Mouse (Mus musculus): ENCODE measurements around the gene Igf2bp2. TPM values are rescaled to one million over a fixed set of nuclear protein-coding genes. Genes with fewer than 3 reads are reported as not detected.

Igf2bp2 gene
- polyA plus RNA-seq, 1 experiment from 2014 or later = 103 TPM

DNA sequence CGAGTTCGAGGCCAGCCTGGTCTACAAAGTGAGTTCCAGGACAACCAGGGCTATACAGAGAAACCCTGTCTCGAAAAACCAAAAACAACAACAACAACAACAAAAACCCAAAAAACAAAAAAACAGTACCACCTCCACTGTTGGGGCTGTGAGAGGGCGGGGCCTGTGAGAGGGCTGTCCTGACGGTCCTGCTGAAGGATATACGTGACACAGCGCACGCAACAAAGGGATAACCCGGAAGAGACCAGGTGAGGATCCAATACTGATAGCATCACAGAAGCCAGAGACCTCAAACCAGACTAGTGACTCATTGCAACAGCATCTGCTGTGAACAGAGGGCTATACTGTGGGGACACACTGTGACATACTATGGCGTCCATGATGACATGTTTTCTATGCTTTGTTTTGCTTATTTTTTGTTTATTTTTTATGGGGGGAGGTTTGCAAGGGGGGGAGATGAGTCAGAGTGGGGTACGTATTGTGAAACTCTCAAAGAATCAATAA is 10.1 kb downstream of the Igf2bp2 start:
- ATAC-seq (ENCODE audit: insufficient read depth, low FRiP score) = no peak

GRCm38 (mm10) chr16:22151706-22152315 is 11.3 kb downstream of the Igf2bp2 start:
- H3K9me3 ChIP-seq (replicated peaks; ENCODE audit: control insufficient read depth, low read length) = no peaks in the 10 kb centered on the region
- H3K4me2 ChIP-seq (ENCODE audit: low read depth, low read length) = no peak overlapping the region
- H3K27me3 ChIP-seq (ENCODE audit: control insufficient read depth, insufficient read depth, low read length) = no peaks in the 10 kb centered on the region
- ATAC-seq (ENCODE audit: insufficient read depth, low FRiP score) = peak; percentile 35; the same call in 1 of the 2 replicates
- no peak overlapping the region; the same call in 1 of the 2 replicates for H3K9ac ChIP-seq (ENCODE audit: low read length)
- peak overlapping the region; percentile 42; the same call in 1 of the 2 replicates for H3K27ac ChIP-seq (ENCODE audit: low read length)
- no peak overlapping the region for H3K4me3 ChIP-seq (replicated peaks; ENCODE audit: low read length)
- 13% methylated on average over 11 of the region's 11 CpGs for WGBS
- H3K4me1 ChIP-seq (ENCODE audit: control insufficient read depth, insufficient read depth, low read length) = peaks cover 31% of the 10 kb centered on the region
- H3K36me3 ChIP-seq (ENCODE audit: control insufficient read depth, insufficient read depth, low read length) = no peaks in the 10 kb centered on the region

More for the DNA sequence above, 10.1 kb downstream of the Igf2bp2 start:
- Histone ChIP-seq H3K4me2 (ENCODE audit: low read depth, low read length) (no peak overlapping the region), H3K4me1 (ENCODE audit: control insufficient read depth, insufficient read depth, low read length) (peaks cover 30% of the 10 kb centered on the region), H3K36me3 (ENCODE audit: control insufficient read depth, insufficient read depth, low read length) (no peaks in the 10 kb centered on the region), H3K9me3 (replicated peaks; ENCODE audit: control insufficient read depth, low read length) (no peaks in the 10 kb centered on the region), H3K27ac (ENCODE audit: low read length) (no peak overlapping the region), H3K9ac (ENCODE audit: low read length) (no peak overlapping the region), H3K27me3 (ENCODE audit: control insufficient read depth, insufficient read depth, low read length) (no peaks in the 10 kb centered on the region), H3K4me3 (replicated peaks; ENCODE audit: low read length) (no peak overlapping the region)
- WGBS = 91% methylated on average over 11 of the region's 11 CpGs

- Histone ChIP-seq H3K36me3 (ENCODE audit: control insufficient read depth, insufficient read depth, low read length) (no peaks in the 10 kb centered on the region), H3K4me2 (ENCODE audit: low read depth, low read length) (0 out of 2 replicates have a peak overlapping the region, but pooled peaks have one; percentile 20), H3K9ac (ENCODE audit: low read length) (no peak overlapping the region), H3K9me3 (replicated peaks; ENCODE audit: control insufficient read depth, low read length) (no peaks in the 10 kb centered on the region), H3K4me1 (ENCODE audit: control insufficient read depth, insufficient read depth, low read length) (peaks cover 35% of the 10 kb centered on the region), H3K27me3 (ENCODE audit: control insufficient read depth, insufficient read depth, low read length) (no peaks in the 10 kb centered on the region), H3K4me3 (replicated peaks; ENCODE audit: low read length) (no peak overlapping the region), H3K27ac (ENCODE audit: low read length) (0 out of 2 replicates have a peak overlapping the region, but pooled peaks have one; percentile 30)
- 17% methylated on average over 2 of the region's 2 CpGs for WGBS
- no peak for ATAC-seq (ENCODE audit: insufficient read depth, low FRiP score)
These were observed 12.7 kb downstream of the Igf2bp2 start for GRCm38 (mm10) chr16:22150421-22150820.

GRCm38 (mm10) chr16:22149659-22150345 is 13.3 kb downstream of the Igf2bp2 start:
- Histone ChIP-seq H3K36me3 (ENCODE audit: control insufficient read depth, insufficient read depth, low read length) (no peaks in the 10 kb centered on the region), H3K9ac (ENCODE audit: low read length) (no peak overlapping the region), H3K27me3 (ENCODE audit: control insufficient read depth, insufficient read depth, low read length) (no peaks in the 10 kb centered on the region), H3K4me2 (ENCODE audit: low read depth, low read length) (0 out of 2 replicates have a peak overlapping the region, but pooled peaks have one; percentile 20), H3K4me3 (replicated peaks; ENCODE audit: low read length) (no peak overlapping the region), H3K27ac (ENCODE audit: low read length) (no peak overlapping the region), H3K4me1 (ENCODE audit: control insufficient read depth, insufficient read depth, low read length) (peaks cover 32% of the 10 kb centered on the region), H3K9me3 (replicated peaks; ENCODE audit: control insufficient read depth, low read length) (no peaks in the 10 kb centered on the region)
- WGBS = 58% methylated on average over 10 of the region's 10 CpGs
- ATAC-seq (ENCODE audit: insufficient read depth, low FRiP score) = no peak

- Histone ChIP-seq H3K4me3 (replicated peaks; ENCODE audit: low read length) (no peak overlapping the region), H3K9ac (ENCODE audit: low read length) (no peak overlapping the region), H3K27me3 (ENCODE audit: control insufficient read depth, insufficient read depth, low read length) (no peaks in the 10 kb centered on the region), H3K36me3 (ENCODE audit: control insufficient read depth, insufficient read depth, low read length) (no peaks in the 10 kb centered on the region), H3K4me1 (ENCODE audit: control insufficient read depth, insufficient read depth, low read length) (peaks cover 28% of the 10 kb centered on the region), H3K27ac (ENCODE audit: low read length) (no peak overlapping the region), H3K9me3 (replicated peaks; ENCODE audit: control insufficient read depth, low read length) (no peaks in the 10 kb centered on the region), H3K4me2 (ENCODE audit: low read depth, low read length) (no peak overlapping the region)
- WGBS = 31% methylated on average over 2 of the region's 2 CpGs
- no peak for ATAC-seq (ENCODE audit: insufficient read depth, low FRiP score)
These were observed 14.0 kb downstream of the Igf2bp2 start for GRCm38 (mm10) chr16:22149076-22149475.

DNA sequence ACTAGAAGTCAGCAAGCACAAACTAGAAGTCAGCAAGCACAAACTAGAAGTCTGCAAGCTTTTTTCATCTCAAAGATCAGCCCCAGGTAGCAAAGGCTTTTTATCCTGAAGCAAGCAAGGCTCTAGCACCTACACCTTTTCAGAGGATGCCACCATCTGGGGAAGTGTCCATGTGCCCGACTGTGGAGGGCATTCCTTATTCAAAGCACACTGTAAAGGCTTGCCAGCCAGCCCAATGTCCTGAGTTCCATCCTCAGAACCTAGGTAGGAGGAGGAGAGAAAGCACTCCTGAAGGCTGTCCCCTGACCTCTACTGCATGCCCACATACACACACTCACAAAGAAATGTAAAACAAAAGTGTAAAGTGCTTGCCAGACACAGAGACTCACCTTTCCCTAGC is 16.0 kb downstream of the Igf2bp2 start:
- no peaks in the 10 kb centered on the region for H3K27me3 ChIP-seq (ENCODE audit: control insufficient read depth, insufficient read depth, low read length)
- 50% methylated on average over 1 of the region's 1 CpGs for WGBS
- no peak overlapping the region for H3K9ac ChIP-seq (ENCODE audit: low read length)
- no peak overlapping the region for H3K27ac ChIP-seq (ENCODE audit: low read length)
- no peak overlapping the region for H3K4me3 ChIP-seq (replicated peaks; ENCODE audit: low read length)
- H3K9me3 ChIP-seq (replicated peaks; ENCODE audit: control insufficient read depth, low read length) = no peaks in the 10 kb centered on the region
- no peaks in the 10 kb centered on the region for H3K36me3 ChIP-seq (ENCODE audit: control insufficient read depth, insufficient read depth, low read length)
- no peak overlapping the region for H3K4me2 ChIP-seq (ENCODE audit: low read depth, low read length)
- ATAC-seq (ENCODE audit: insufficient read depth, low FRiP score) = no peak
- H3K4me1 ChIP-seq (ENCODE audit: control insufficient read depth, insufficient read depth, low read length) = peaks cover 21% of the 10 kb centered on the region

GRCm38 (mm10) chr16:22146071-22146470 is 17.0 kb downstream of the Igf2bp2 start:
- no peak overlapping the region for H3K27ac ChIP-seq (ENCODE audit: low read length)
- peaks cover 13% of the 10 kb centered on the region for H3K4me1 ChIP-seq (ENCODE audit: control insufficient read depth, insufficient read depth, low read length)
- H3K4me2 ChIP-seq (ENCODE audit: low read depth, low read length) = no peak overlapping the region
- no peak overlapping the region for H3K9ac ChIP-seq (ENCODE audit: low read length)
- H3K4me3 ChIP-seq (replicated peaks; ENCODE audit: low read length) = no peak overlapping the region
- no peaks in the 10 kb centered on the region for H3K27me3 ChIP-seq (ENCODE audit: control insufficient read depth, insufficient read depth, low read length)
- WGBS = 72% methylated on average over 7 of the region's 7 CpGs
- no peak for ATAC-seq (ENCODE audit: insufficient read depth, low FRiP score)
- H3K36me3 ChIP-seq (ENCODE audit: control insufficient read depth, insufficient read depth, low read length) = no peaks in the 10 kb centered on the region
- no peaks in the 10 kb centered on the region for H3K9me3 ChIP-seq (replicated peaks; ENCODE audit: control insufficient read depth, low read length)

DNA sequence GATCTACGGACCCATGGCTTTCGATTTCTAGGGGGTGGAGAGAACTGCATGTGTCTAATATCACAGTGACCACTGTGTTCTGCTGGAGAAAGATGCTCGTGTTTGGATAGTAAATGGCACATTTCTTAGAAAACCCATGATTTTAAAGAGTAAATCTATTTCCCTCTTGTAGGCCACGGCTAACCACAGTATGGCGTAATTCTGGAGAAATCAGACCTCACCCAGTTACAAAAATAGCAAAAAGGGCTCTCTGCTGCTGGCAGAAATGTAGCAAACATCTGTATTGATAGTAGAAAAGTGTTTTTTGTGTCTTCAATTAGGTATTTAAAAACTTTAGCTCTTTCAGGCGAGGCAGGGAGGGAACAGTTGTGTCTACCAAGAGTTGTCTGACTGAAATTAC is 18.6 kb downstream of the Igf2bp2 start:
- 83% methylated on average over 6 of the region's 6 CpGs for WGBS
- Histone ChIP-seq H3K4me1 (ENCODE audit: control insufficient read depth, insufficient read depth, low read length) (peaks cover 7% of the 10 kb centered on the region; the same call in 1 of the 2 replicates), H3K9ac (ENCODE audit: low read length) (no peak overlapping the region), H3K27me3 (ENCODE audit: control insufficient read depth, insufficient read depth, low read length) (no peaks in the 10 kb centered on the region), H3K9me3 (replicated peaks; ENCODE audit: control insufficient read depth, low read length) (no peaks in the 10 kb centered on the region), H3K4me3 (replicated peaks; ENCODE audit: low read length) (no peak overlapping the region), H3K27ac (ENCODE audit: low read length) (no peak overlapping the region), H3K36me3 (ENCODE audit: control insufficient read depth, insufficient read depth, low read length) (no peaks in the 10 kb centered on the region), H3K4me2 (ENCODE audit: low read depth, low read length) (no peak overlapping the region)
- no peak for ATAC-seq (ENCODE audit: insufficient read depth, low FRiP score)

- H3K27ac ChIP-seq (ENCODE audit: low read length) = no peak overlapping the region
- no peaks in the 10 kb centered on the region for H3K36me3 ChIP-seq (ENCODE audit: control insufficient read depth, insufficient read depth, low read length)
- 80% methylated on average over 6 of the region's 6 CpGs for WGBS
- H3K4me3 ChIP-seq (replicated peaks; ENCODE audit: low read length) = no peak overlapping the region
- ATAC-seq (ENCODE audit: insufficient read depth, low FRiP score) = no peak
- H3K27me3 ChIP-seq (ENCODE audit: control insufficient read depth, insufficient read depth, low read length) = no peaks in the 10 kb centered on the region
- H3K9me3 ChIP-seq (replicated peaks; ENCODE audit: control insufficient read depth, low read length) = no peaks in the 10 kb centered on the region
- H3K4me2 ChIP-seq (ENCODE audit: low read depth, low read length) = no peak overlapping the region
- H3K4me1 ChIP-seq (ENCODE audit: control insufficient read depth, insufficient read depth, low read length) = no peaks in the 10 kb centered on the region
- no peak overlapping the region for H3K9ac ChIP-seq (ENCODE audit: low read length)
These were observed 22.2 kb downstream of the Igf2bp2 start for GRCm38 (mm10) chr16:22140861-22141260.
